Mouse (Mus musculus) midbrain, postnatal 0 days (tissue): ENCODE data around the gene Adam12. TPM values are rescaled to one million over a fixed set of nuclear protein-coding genes. Genes with fewer than 3 reads are reported as not detected.

Experiments used
- ATAC-seq: fragments of 200-750 bp; cut with Nextera tagmentation; 2 replicates; pipeline ENCODE4 v1.8.0; 2017; ENCODE audit warnings: moderate number of reproducible peaks, mild to moderate bottlenecking, moderate TSS enrichment, moderate library complexity; ENCODE audit not compliant: low FRiP score
- DNase-seq: peaks from one replicate; pipeline ENCODE4 v3.0.0-alpha.2; 2015; ENCODE audit warnings: low spot score
- H3K27ac ChIP-seq: fragments of 300-500 bp; sonication (generic); 2 replicates; pipeline ENCODE4 v1.5.1; 2014; ENCODE audit warnings: low read depth, mild to moderate bottlenecking, low read length, mixed read lengths
- H3K27me3 ChIP-seq: fragments of 300-500 bp; sonication (generic); 2 replicates; pipeline ENCODE4 v1.6.1; 2014; ENCODE audit warnings: low read length, control low read depth, mixed read lengths; ENCODE audit not compliant: insufficient read depth
- H3K36me3 ChIP-seq: fragments of 300-500 bp; sonication (generic); 2 replicates; pipeline ENCODE4 v1.6.1; 2014; ENCODE audit warnings: low read length, control low read depth, mixed read lengths; ENCODE audit not compliant: insufficient read depth
- H3K4me1 ChIP-seq: fragments of 300-500 bp; sonication (generic); 2 replicates; pipeline ENCODE4 v1.6.1; 2014; ENCODE audit warnings: mild to moderate bottlenecking, control low read depth, antibody characterized with exemption, low read length, mixed read lengths; ENCODE audit not compliant: insufficient read depth
- H3K4me2 ChIP-seq: fragments of 300-500 bp; sonication (generic); 2 replicates; pipeline ENCODE4 v1.6.1; 2014; ENCODE audit warnings: low read depth, mild to moderate bottlenecking, low read length, mixed read lengths; ENCODE audit not compliant: poor library complexity, severe bottlenecking
- H3K4me3 ChIP-seq: fragments of 300-500 bp; sonication (generic); 2 replicates; pipeline ENCODE4 v1.5.1; 2014; ENCODE audit warnings: low read depth, mild to moderate bottlenecking, low read length, moderate library complexity
- H3K9ac ChIP-seq: fragments of 300-500 bp; sonication (generic); replicated peaks from 2 replicates; pipeline ENCODE4 v1.6.1; 2014; ENCODE audit warnings: mild to moderate bottlenecking, low read length, moderate library complexity, mixed read lengths; ENCODE audit not compliant: poor library complexity, severe bottlenecking
- H3K9me3 ChIP-seq: fragments of 300-500 bp; sonication (generic); 2 replicates; pipeline ENCODE4 v1.6.1; 2016; ENCODE audit warnings: low read length, control low read depth
- CTCF ChIP-seq: IDR thresholded peaks from 2 replicates; pipeline ENCODE4 v1.5.1; 2016; ENCODE audit warnings: antibody characterized with exemption, mild to moderate bottlenecking
- WGBS: fragments of 180-500 bp; shearing (Covaris S2); extraction: QIAGEN DNeasy Blood & Tissue Kit; methylation state at CpG from one replicate; pipeline ENCODE4 v1.1.7; 2014; 5-methylcytosine and 5-hydroxymethylcytosine counted together
- polyA plus RNA-seq: library from polyadenylated mRNA; unstranded; fragments of >200 nt; fragmentation: Nextera tagmentation; extraction: Ambion mirVana; gene quantifications from 2 replicates; pipeline ENCODE4 v1.2.1, GENCODE M21; 2015
- total RNA-seq: library from RNA; depleted of rRNA; stranded (reverse); fragments of >200 nt; gene quantifications from 2 replicates; pipeline ENCODE4 v1.2.3, GENCODE M21; 2014

Gene Adam12
- total and polyA plus RNA-seq, 2 experiments from 2014 or later, result 3.5 to 12.8 TPM

DNA sequence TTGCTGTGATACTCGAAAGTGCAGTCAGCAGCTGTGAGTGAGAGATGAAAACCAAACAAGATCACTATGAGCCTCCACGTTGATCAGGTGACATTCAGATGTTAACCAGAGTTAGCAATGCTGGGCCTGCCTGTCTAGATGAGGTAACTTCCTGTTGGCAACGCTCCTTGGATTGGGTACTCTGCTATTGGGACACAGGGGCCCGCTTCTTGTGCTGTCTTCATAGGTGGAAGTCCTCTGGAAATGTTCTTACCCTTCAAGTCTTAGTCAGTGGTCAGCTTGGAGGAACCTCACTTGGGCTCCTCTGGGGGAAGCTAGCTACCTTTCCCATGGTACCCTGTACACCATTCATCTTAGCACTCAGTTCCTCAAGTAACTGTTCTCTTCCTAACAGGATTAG is 169.3 kb downstream of the Adam12 start:
- WGBS, result 87% methylated on average over 4 of the region's 4 CpGs
- no peak for DNase-seq
- no peak for TF ChIP-seq CTCF
- ATAC-seq, result no peak
- Histone ChIP-seq H3K4me1 (no peaks in the 10 kb centered on the region), H3K36me3 (no peaks in the 10 kb centered on the region), H3K9ac (no peak overlapping the region), H3K4me2 (no peak overlapping the region), H3K4me3 (no peak overlapping the region), H3K27me3 (no peaks in the 10 kb centered on the region), H3K9me3 (no peaks in the 10 kb centered on the region), H3K27ac (no peak overlapping the region)

DNA sequence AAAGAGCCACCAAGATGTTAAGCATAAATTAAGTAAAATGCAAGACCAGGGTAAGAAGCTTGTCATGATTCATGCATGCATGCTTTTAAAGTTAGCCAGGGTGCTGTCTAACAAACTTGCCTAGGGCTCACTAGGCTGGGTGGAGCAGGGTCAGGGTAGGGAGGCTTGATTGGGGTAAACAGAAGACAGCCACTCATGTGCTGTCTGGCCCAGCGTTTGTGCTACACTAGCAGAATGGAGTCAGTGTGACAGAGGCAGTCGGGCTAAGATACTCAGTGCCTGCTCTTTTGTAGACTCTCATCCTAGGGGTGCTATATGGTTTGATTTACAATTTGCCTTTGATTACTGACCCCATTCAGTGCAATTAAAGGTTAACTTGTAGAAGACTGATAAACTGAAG is 179.5 kb downstream of the Adam12 start:
- ATAC-seq, result no peak
- Histone ChIP-seq H3K9ac (no peak overlapping the region), H3K9me3 (no peaks in the 10 kb centered on the region), H3K36me3 (no peaks in the 10 kb centered on the region), H3K4me1 (no peaks in the 10 kb centered on the region), H3K27ac (no peak overlapping the region), H3K4me2 (no peak overlapping the region), H3K27me3 (no peaks in the 10 kb centered on the region), H3K4me3 (no peak overlapping the region)
- 73% methylated on average over 2 of the region's 2 CpGs for WGBS
- TF ChIP-seq CTCF, result no peak
- DNase-seq, result no peak

DNA sequence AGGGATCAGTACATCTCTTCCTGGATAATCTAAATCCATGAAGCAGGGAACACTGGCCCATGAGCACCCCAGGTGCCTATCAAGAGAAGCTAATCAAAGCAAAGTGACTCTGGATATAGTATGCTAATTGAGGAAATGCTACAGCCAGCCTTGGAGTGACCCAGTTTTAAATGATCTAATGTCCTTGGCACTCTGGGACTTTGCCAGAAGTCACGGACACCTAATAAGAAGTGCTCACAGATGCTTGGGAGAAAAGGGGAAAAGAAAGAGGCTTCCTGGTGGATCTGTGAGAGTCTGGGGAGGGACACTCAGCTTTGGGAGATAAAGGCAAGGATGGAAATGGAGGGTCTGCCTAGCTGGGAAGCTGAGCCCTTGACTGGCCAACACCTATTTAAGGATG is 181.6 kb downstream of the Adam12 start:
- no peak for TF ChIP-seq CTCF

DNA sequence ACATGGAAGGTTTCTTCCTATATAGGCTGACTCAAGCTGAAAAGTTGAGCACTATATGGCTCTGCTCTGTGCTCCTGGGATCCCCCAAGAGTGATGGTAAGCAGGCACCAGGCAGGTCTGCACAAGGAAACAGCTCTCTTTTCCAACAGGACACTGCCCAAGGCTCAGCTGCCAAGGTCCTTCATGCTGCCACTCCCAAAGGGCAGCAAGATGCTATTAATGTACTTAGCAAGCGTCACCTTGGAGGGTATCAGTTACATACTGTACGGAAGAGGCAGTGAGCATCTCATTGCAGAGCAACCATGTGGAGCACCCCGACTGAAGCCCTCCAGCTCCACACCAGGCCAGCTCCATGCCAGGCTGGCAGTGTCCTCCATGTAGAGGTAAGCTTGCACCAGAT is 185.6 kb downstream of the Adam12 start:
- WGBS, result 93% methylated on average over 3 of the region's 3 CpGs
- ATAC-seq, result no peak
- Histone ChIP-seq H3K27ac (no peak overlapping the region), H3K27me3 (no peaks in the 10 kb centered on the region), H3K4me3 (no peak overlapping the region), H3K4me2 (no peak overlapping the region), H3K36me3 (no peaks in the 10 kb centered on the region), H3K9me3 (no peaks in the 10 kb centered on the region), H3K4me1 (no peaks in the 10 kb centered on the region), H3K9ac (no peak overlapping the region)
- no peak for DNase-seq
- no peak for TF ChIP-seq CTCF

More for the DNA sequence above, 181.6 kb downstream of the Adam12 start:
- Histone ChIP-seq H3K27ac (no peak overlapping the region), H3K9me3 (no peaks in the 10 kb centered on the region), H3K4me3 (no peak overlapping the region), H3K4me2 (no peak overlapping the region), H3K4me1 (no peaks in the 10 kb centered on the region), H3K36me3 (no peaks in the 10 kb centered on the region), H3K27me3 (no peaks in the 10 kb centered on the region), H3K9ac (no peak overlapping the region)
- ATAC-seq, result no peak
- DNase-seq, result no peak
- 86% methylated on average over 1 of the region's 1 CpGs for WGBS

DNA sequence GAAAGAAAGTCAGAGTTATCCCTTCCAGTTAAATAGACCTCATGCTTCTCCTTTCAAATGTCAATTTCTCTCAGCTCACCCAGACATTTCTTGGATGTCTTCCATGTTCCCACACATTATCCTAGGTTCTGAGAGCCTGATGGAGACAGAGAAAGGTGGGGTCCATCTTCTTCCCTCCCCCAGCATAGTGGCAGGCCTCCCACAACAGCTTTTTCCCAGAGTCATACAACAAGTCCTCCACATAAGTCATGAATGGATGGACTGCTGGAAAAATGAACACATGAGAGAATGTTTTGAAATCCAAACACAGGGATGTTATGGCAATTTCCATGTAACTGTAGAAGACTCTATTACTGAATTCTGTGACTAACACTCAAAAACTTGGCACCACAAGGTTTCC is 188.4 kb downstream of the Adam12 start:
- Histone ChIP-seq H3K4me3 (no peak overlapping the region), H3K4me1 (no peaks in the 10 kb centered on the region), H3K27ac (no peak overlapping the region), H3K36me3 (no peaks in the 10 kb centered on the region), H3K9ac (no peak overlapping the region), H3K27me3 (no peaks in the 10 kb centered on the region), H3K9me3 (no peaks in the 10 kb centered on the region), H3K4me2 (no peak overlapping the region)
- ATAC-seq (no peak), DNase-seq (no peak)
- no peak for TF ChIP-seq CTCF

DNA sequence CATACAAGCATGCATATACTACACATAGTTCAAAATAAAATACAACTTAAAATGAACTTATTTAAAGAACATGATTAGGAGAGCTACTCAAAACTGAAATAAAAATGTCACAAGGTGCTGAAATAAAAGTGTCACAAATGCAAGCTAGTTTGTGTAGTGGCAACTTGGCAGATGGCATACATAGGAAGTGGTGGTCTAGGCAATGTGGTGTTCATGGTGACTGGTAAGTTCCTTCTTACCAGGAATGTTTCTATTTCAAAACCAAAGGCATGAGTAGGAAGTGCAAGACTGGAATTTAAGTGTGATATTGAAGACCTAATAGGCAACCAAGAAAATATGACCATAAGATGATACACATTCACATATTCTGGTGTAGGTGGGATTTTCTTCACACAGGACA is 189.3 kb downstream of the Adam12 start:
- TF ChIP-seq CTCF, result no peak
- ATAC-seq (no peak), DNase-seq (no peak)
- Histone ChIP-seq H3K9ac (no peak overlapping the region), H3K27me3 (no peaks in the 10 kb centered on the region), H3K4me1 (no peaks in the 10 kb centered on the region), H3K9me3 (no peaks in the 10 kb centered on the region), H3K36me3 (no peaks in the 10 kb centered on the region), H3K4me2 (no peak overlapping the region), H3K4me3 (no peak overlapping the region), H3K27ac (no peak overlapping the region)

DNA sequence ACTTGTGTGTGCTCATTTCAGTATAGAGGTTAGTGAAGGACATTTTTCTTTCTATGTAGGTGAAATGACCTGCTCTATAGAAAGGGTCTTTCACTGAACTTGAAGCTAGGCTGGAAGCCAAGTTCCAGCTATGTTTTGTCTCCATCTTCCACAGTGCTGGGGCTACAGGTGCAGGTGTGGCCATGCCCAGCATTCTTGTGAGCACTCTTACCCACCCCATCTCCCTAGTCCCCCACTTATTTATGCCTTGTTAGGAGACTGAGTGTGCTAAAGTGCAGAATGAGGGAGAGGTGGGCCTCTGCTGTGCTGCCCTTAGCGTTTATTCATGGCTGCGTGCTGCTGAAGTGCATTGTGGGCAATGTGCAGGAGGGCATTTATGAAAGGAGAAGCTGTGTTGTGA is 198.0 kb downstream of the Adam12 start:
- H3K27me3 ChIP-seq, result no peaks in the 10 kb centered on the region
- TF ChIP-seq CTCF, result no peak
- H3K4me3 ChIP-seq, result no peak overlapping the region
- DNase-seq (no peak), ATAC-seq (no peak)
- H3K36me3 ChIP-seq, result no peaks in the 10 kb centered on the region
- no peaks in the 10 kb centered on the region for H3K9me3 ChIP-seq
- no peaks in the 10 kb centered on the region for H3K4me1 ChIP-seq
- no peak overlapping the region for H3K4me2 ChIP-seq
- no peak overlapping the region for H3K9ac ChIP-seq
- H3K27ac ChIP-seq, result no peak overlapping the region
- 87% methylated on average over 2 of the region's 2 CpGs for WGBS
